8 mouse cellular contexts compared by ENCODE assay signal in genomic region chr4:40301076-40301789, GRCm38 (mm10). TPM values are rescaled to one million over a fixed set of nuclear protein-coding genes. Genes with fewer than 3 reads are reported as not detected.
A peak's percentile ranks its signal among the peaks of the same experiment; 100 is the strongest.
DNase-seq lines count a peak whose midpoint lies in the region; ATAC-seq lines count a peak whose summit lies in the region.

No protein-coding gene starts in this region.

- WGBS in forebrain, embryonic 10.5 days, result 18% methylated on average over 16 of the region's 16 CpGs
- WGBS in heart, embryonic 16.5 days, result 9% methylated on average over 16 of the region's 16 CpGs
- WGBS in liver, embryonic 13.5 days (ENCODE audit: insufficient replicate concordance), result 8% methylated on average over 16 of the region's 16 CpGs
- 9% methylated on average over 16 of the region's 16 CpGs for WGBS in stomach, embryonic 14.5 days

- no peak overlapping the region for H3K27ac ChIP-seq in forebrain, embryonic 10.5 days
- no peak overlapping the region for H3K27ac ChIP-seq in heart, embryonic 16.5 days (ENCODE audit: low read length)
- no peak overlapping the region for H3K27ac ChIP-seq in liver, embryonic 13.5 days
- no peak overlapping the region for H3K27ac ChIP-seq in stomach, embryonic 14.5 days (ENCODE audit: low read length)

- peak overlapping the region; percentile 54; the same call in 1 of the 2 replicates for H3K4me2 ChIP-seq in heart, embryonic 16.5 days (ENCODE audit: low read depth, low read length)
- H3K4me2 ChIP-seq in liver, embryonic 13.5 days, result peak overlapping the region; percentile 38
- peak overlapping the region; percentile 28 for H3K4me2 ChIP-seq in stomach, embryonic 14.5 days (replicated peaks; ENCODE audit: low read depth, low read length)

- H3K36me3 ChIP-seq in forebrain, embryonic 10.5 days (replicated peaks), result no peaks in the 10 kb centered on the region
- no peaks in the 10 kb centered on the region for H3K36me3 ChIP-seq in heart, embryonic 16.5 days (ENCODE audit: control insufficient read depth, insufficient read depth)
- H3K36me3 ChIP-seq in liver, embryonic 13.5 days, result no peaks in the 10 kb centered on the region
- no peaks in the 10 kb centered on the region for H3K36me3 ChIP-seq in stomach, embryonic 14.5 days (ENCODE audit: control insufficient read depth, insufficient read depth, low read length)

- peak overlapping the region; percentile 13; the same call in 1 of the 2 replicates for H3K4me3 ChIP-seq in forebrain, embryonic 10.5 days
- peak overlapping the region; percentile 15 for H3K4me3 ChIP-seq in heart, embryonic 16.5 days (ENCODE audit: low read length)
- no peak overlapping the region for H3K4me3 ChIP-seq in liver, embryonic 13.5 days (replicated peaks)
- no peak overlapping the region for H3K4me3 ChIP-seq in stomach, embryonic 14.5 days (ENCODE audit: low read depth, low read length)

- peaks cover 16% of the 10 kb centered on the region for H3K27me3 ChIP-seq in forebrain, embryonic 10.5 days (ENCODE audit: poor library complexity, severe bottlenecking)
- no peaks in the 10 kb centered on the region for H3K27me3 ChIP-seq in heart, embryonic 16.5 days (ENCODE audit: control insufficient read depth, insufficient read depth, low read length)
- H3K27me3 ChIP-seq in liver, embryonic 13.5 days, result 0 out of 2 replicates have a peak, but pooled peaks cover 5% of the 10 kb centered on the region
- H3K27me3 ChIP-seq in stomach, embryonic 14.5 days (ENCODE audit: control insufficient read depth, insufficient read depth, low read length), result no peaks in the 10 kb centered on the region

- 0 out of 2 replicates have a peak, but pooled peaks cover 3% of the 10 kb centered on the region for H3K4me1 ChIP-seq in forebrain, embryonic 10.5 days
- peaks cover 4% of the 10 kb centered on the region for H3K4me1 ChIP-seq in heart, embryonic 16.5 days (ENCODE audit: control insufficient read depth, insufficient read depth, low read length)
- peaks cover 10% of the 10 kb centered on the region for H3K4me1 ChIP-seq in liver, embryonic 13.5 days (replicated peaks)
- no peaks in the 10 kb centered on the region for H3K4me1 ChIP-seq in stomach, embryonic 14.5 days (ENCODE audit: control insufficient read depth, insufficient read depth, low read length)

- H3K9me3 ChIP-seq in forebrain, embryonic 10.5 days, result no peaks in the 10 kb centered on the region; the same call in 1 of the 2 replicates
- H3K9me3 ChIP-seq in heart, embryonic 16.5 days (replicated peaks; ENCODE audit: control insufficient read depth, low read length), result 0 out of 2 replicates have a peak, but pooled peaks cover 2% of the 10 kb centered on the region
- H3K9me3 ChIP-seq in liver, embryonic 13.5 days (replicated peaks), result no peaks in the 10 kb centered on the region
- no peaks in the 10 kb centered on the region for H3K9me3 ChIP-seq in stomach, embryonic 14.5 days (ENCODE audit: control insufficient read depth, low read depth, low read length)

- no peak overlapping the region for H3K9ac ChIP-seq in heart, embryonic 16.5 days (ENCODE audit: low read length)
- H3K9ac ChIP-seq in liver, embryonic 13.5 days, result no peak overlapping the region
- no peak overlapping the region for H3K9ac ChIP-seq in stomach, embryonic 14.5 days (replicated peaks; ENCODE audit: low read depth, low read length)

- peak; percentile 76 for DNase-seq in CD4-positive, CD25-positive, alpha-beta regulatory T cell, adult 2 months (ENCODE audit: low read depth, low spot score)
- peak; percentile 46 for DNase-seq in brain, embryonic 18.5 days (ENCODE audit: low read depth, low spot score)
- DNase-seq in forebrain, embryonic 10.5 days (ENCODE audit: extremely low spot score, low spot score), result peak; percentile 75
- DNase-seq in kidney, postnatal 25 days, result peak; percentile 66 to 71
- peak; percentile 47 for DNase-seq in liver, embryonic 13.5 days
- peak; percentile 38 to 50 for DNase-seq in natural killer cell, adult 2 months (ENCODE audit: low spot score in 2 of 2)

- 0 out of 2 replicates have a peak, but pooled peaks have one; percentile 41 for ATAC-seq in heart, embryonic 16.5 days (replicated peaks; ENCODE audit: extremely low read depth, insufficient read depth, low FRiP score)
- 0 out of 2 replicates have a peak, but pooled peaks have one; percentile 23 for ATAC-seq in liver, embryonic 13.5 days (ENCODE audit: low read depth)
- ATAC-seq in stomach, embryonic 14.5 days (ENCODE audit: insufficient number of reproducible peaks, insufficient read depth, low FRiP score, low read depth), result peak; percentile 81

RNA-seq across cellular contexts. Expression of gene Ndufb6, which starts 22.0 kb away (rescaled TPM):
- 307 and 312 TPM in 2 replicates for polyA plus RNA-seq in forebrain, embryonic 10.5 days (2016; fragmentation: Nextera tagmentation; extraction: Ambion mirVana)
- 580 and 597 TPM in 2 replicates for polyA plus RNA-seq in heart, embryonic 16.5 days (2015; fragmentation: Nextera tagmentation; extraction: Ambion mirVana)
- polyA plus RNA-seq in liver, embryonic 13.5 days (2015; fragmentation: Nextera tagmentation; extraction: Ambion mirVana), result 197 and 202 TPM in 2 replicates
- polyA plus RNA-seq in stomach, embryonic 14.5 days (2014; fragmentation: Nextera tagmentation; extraction: Ambion mirVana), result 294 and 304 TPM in 2 replicates

RNA-seq across cellular contexts. Expression of gene Topors, which starts 31.6 kb away (rescaled TPM):
- polyA plus RNA-seq in forebrain, embryonic 10.5 days (2016; fragmentation: Nextera tagmentation; extraction: Ambion mirVana), result 46.0 and 49.0 TPM in 2 replicates
- polyA plus RNA-seq in heart, embryonic 16.5 days (2015; fragmentation: Nextera tagmentation; extraction: Ambion mirVana), result 27.0 and 27.9 TPM in 2 replicates
- polyA plus RNA-seq in liver, embryonic 13.5 days (2015; fragmentation: Nextera tagmentation; extraction: Ambion mirVana), result 18.3 and 21.4 TPM in 2 replicates
- polyA plus RNA-seq in stomach, embryonic 14.5 days (2014; fragmentation: Nextera tagmentation; extraction: Ambion mirVana), result 40.6 and 43.7 TPM in 2 replicates

RNA-seq across cellular contexts. Expression of gene Smim27, which starts 31.9 kb away (rescaled TPM):
- 26.4 and 26.7 TPM in 2 replicates for polyA plus RNA-seq in forebrain, embryonic 10.5 days (2016; fragmentation: Nextera tagmentation; extraction: Ambion mirVana)
- polyA plus RNA-seq in heart, embryonic 16.5 days (2015; fragmentation: Nextera tagmentation; extraction: Ambion mirVana), result 28.7 and 31.7 TPM in 2 replicates
- 20.3 and 26.5 TPM in 2 replicates for polyA plus RNA-seq in liver, embryonic 13.5 days (2015; fragmentation: Nextera tagmentation; extraction: Ambion mirVana)
- 38.6 and 48.8 TPM in 2 replicates for polyA plus RNA-seq in stomach, embryonic 14.5 days (2014; fragmentation: Nextera tagmentation; extraction: Ambion mirVana)

Comparison
In these comparisons a context has a peak if more than half of its experiments do, and no peak if none do; other contexts are left out.
1. H3K4me3 ChIP-seq: peak in forebrain, embryonic 10.5 days (single experiment) and heart, embryonic 16.5 days (single experiment); none in liver, embryonic 13.5 days (single experiment) and stomach, embryonic 14.5 days (single experiment).
2. ATAC-seq: peak in every context shown above with its lines; median percentile 81 in stomach, embryonic 14.5 days; 41 in heart, embryonic 16.5 days; 23 in liver, embryonic 13.5 days.
3. Peak in every context shown above with its lines, with median percentiles within 50 percentile points of each other: DNase-seq and H3K4me2 ChIP-seq.